Mouse (Mus musculus): Measurements from ENCODE around the gene Ncbp3. TPM values are rescaled to one million over a fixed set of nuclear protein-coding genes. Genes with fewer than 3 reads are reported as not detected.

Gene Ncbp3
- polyA plus RNA-seq, 1 experiment from 2014 or later = 13.8 TPM

DNA sequence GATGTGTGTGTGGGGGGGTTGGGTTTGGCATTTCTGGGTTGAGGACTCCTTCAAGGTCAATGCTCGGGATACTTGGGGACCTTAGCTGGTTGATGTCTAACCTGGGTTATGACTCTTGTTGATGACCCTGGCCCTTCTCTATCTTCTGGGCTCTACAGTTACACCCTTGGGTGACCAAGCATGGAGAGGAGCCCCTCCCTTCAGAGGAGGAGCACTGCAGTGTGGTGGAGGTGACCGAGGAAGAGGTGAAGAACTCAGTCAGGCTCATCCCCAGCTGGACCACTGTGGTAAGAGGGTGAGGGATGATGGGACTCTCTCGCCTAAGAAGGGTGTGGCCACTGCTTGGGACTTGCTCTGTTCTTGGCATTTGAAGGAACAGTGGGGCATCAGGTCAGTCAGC lies 9.9 kb upstream of the Ncbp3 start:
- Histone ChIP-seq H3K27ac (replicated peaks; ENCODE audit: low read depth, low read length) (no peak overlapping the region), H3K36me3 (ENCODE audit: control insufficient read depth, insufficient read depth, low read length) (no peaks in the 10 kb centered on the region; the same call in 1 of the 2 replicates), H3K4me3 (ENCODE audit: low read depth, low read length) (no peak overlapping the region), H3K27me3 (ENCODE audit: control insufficient read depth, insufficient read depth, low read length) (no peaks in the 10 kb centered on the region), H3K9ac (ENCODE audit: low read length) (no peak overlapping the region), H3K9me3 (ENCODE audit: control insufficient read depth, low read length) (no peaks in the 10 kb centered on the region), H3K4me2 (ENCODE audit: low read depth, severe bottlenecking) (no peak overlapping the region), H3K4me1 (ENCODE audit: control insufficient read depth, insufficient read depth, low read length) (no peaks in the 10 kb centered on the region)
- 94% methylated on average over 3 of the region's 3 CpGs for WGBS
- ATAC-seq (ENCODE audit: insufficient number of reproducible peaks, low FRiP score, low TSS enrichment, low read depth) (no peak), DNase-seq (ENCODE audit: low spot score) (no peak)

DNA sequence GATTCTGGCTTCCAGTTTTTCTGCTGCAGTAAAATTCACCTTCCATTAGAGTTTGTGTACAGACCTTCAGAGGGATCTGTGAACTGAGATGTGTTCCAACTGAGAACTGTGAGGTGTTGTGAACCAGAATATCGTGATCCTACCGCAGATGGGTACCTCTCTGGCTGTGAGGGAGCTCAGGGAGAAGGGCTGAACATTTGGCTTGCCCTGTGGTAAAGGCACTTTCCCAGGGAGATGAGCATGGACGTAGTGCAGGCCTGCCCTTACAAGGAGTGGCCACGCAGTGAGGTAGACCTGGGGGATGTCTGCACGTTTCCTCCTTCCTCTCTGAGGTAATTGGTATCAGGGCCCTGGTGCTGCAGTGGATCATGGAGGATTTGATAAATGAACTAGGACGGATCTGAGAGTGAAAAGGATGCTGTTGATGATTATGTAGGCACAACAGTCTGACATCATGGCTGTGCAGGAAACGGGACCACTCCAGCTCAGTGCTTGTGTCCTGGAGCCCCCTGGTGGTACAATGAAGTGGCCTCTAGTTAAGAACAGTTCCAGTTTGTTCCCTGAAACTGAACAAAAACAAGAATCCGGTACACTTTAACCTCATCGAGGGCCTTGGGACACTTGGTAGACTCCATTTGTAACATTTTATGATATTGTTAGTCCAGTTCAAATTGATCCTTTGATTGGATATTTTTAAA lies 8.3 kb upstream of the Ncbp3 start:
- Histone ChIP-seq H3K27me3 (ENCODE audit: control insufficient read depth, insufficient read depth, low read length) (no peaks in the 10 kb centered on the region), H3K4me1 (ENCODE audit: control insufficient read depth, insufficient read depth, low read length) (no peaks in the 10 kb centered on the region), H3K27ac (replicated peaks; ENCODE audit: low read depth, low read length) (no peak overlapping the region), H3K4me3 (ENCODE audit: low read depth, low read length) (no peak overlapping the region), H3K9me3 (ENCODE audit: control insufficient read depth, low read length) (no peaks in the 10 kb centered on the region), H3K36me3 (ENCODE audit: control insufficient read depth, insufficient read depth, low read length) (no peaks in the 10 kb centered on the region; the same call in 1 of the 2 replicates), H3K9ac (ENCODE audit: low read length) (no peak overlapping the region), H3K4me2 (ENCODE audit: low read depth, severe bottlenecking) (no peak overlapping the region)
- DNase-seq (ENCODE audit: low spot score) (peak; percentile 71), ATAC-seq (ENCODE audit: insufficient number of reproducible peaks, low FRiP score, low TSS enrichment, low read depth) (no peak)
- 63% methylated on average over 9 of the region's 9 CpGs for WGBS

DNA sequence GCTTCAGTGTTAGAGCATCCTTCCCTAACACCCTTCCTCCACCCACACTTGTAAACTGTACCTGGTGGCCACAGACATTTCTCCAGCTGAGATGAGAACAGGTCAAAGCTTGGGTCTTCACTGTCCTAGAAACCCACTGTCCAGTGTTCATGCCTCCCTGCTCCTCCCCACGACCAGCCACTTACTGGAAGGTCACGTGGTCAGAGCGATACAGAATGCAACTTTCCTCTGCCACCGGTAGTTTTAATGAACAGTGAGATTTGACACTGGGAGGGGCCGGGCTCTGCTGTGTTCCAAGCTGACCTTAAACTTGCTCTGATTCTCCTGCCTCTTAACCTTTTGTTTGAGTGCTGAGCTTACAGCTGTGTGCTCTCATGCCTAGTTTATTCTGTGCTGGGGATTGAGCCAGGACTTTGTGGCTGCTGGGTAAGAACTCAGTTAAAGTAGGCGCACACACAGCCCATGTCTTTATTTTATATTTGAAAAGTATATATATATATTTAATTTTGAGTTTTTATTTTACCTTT lies 3.3 kb upstream of the Ncbp3 start:
- no peak for ATAC-seq (ENCODE audit: insufficient number of reproducible peaks, low FRiP score, low TSS enrichment, low read depth)
- Histone ChIP-seq H3K9me3 (ENCODE audit: control insufficient read depth, low read length) (no peaks in the 10 kb centered on the region), H3K4me3 (ENCODE audit: low read depth, low read length) (no peak overlapping the region), H3K27ac (replicated peaks; ENCODE audit: low read depth, low read length) (no peak overlapping the region), H3K9ac (ENCODE audit: low read length) (no peak overlapping the region), H3K4me1 (ENCODE audit: control insufficient read depth, insufficient read depth, low read length) (0 out of 2 replicates have a peak, but pooled peaks cover 4% of the 10 kb centered on the region), H3K27me3 (ENCODE audit: control insufficient read depth, insufficient read depth, low read length) (no peaks in the 10 kb centered on the region), H3K36me3 (ENCODE audit: control insufficient read depth, insufficient read depth, low read length) (no peaks in the 10 kb centered on the region), H3K4me2 (ENCODE audit: low read depth, severe bottlenecking) (no peak overlapping the region)
- no peak for DNase-seq (ENCODE audit: low spot score)
- 51% methylated on average over 6 of the region's 6 CpGs for WGBS

DNA sequence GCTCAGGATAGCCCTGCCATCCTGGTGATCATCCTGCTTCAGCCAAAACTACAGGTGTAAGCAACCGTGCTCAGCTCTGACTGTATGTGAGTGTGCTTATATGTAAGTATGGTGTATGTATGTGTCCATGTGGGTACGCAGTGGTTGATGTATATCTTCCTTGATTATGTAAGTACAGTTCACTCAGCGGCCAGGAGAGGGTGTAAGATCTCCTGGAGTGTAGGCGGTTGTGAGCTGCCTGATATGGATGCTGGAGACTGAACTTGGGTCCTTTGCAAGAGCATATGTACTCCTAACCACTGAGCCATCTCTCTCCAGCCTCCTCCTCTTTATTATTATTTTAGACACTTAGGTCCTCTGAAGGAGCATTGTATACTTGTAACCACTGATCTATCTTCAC lies 2.8 kb upstream of the Ncbp3 start:
- Histone ChIP-seq H3K36me3 (ENCODE audit: control insufficient read depth, insufficient read depth, low read length) (no peaks in the 10 kb centered on the region), H3K9ac (ENCODE audit: low read length) (no peak overlapping the region), H3K27ac (replicated peaks; ENCODE audit: low read depth, low read length) (no peak overlapping the region), H3K4me2 (ENCODE audit: low read depth, severe bottlenecking) (no peak overlapping the region), H3K27me3 (ENCODE audit: control insufficient read depth, insufficient read depth, low read length) (no peaks in the 10 kb centered on the region), H3K4me3 (ENCODE audit: low read depth, low read length) (no peak overlapping the region), H3K4me1 (ENCODE audit: control insufficient read depth, insufficient read depth, low read length) (0 out of 2 replicates have a peak, but pooled peaks cover 4% of the 10 kb centered on the region), H3K9me3 (ENCODE audit: control insufficient read depth, low read length) (no peaks in the 10 kb centered on the region)
- ATAC-seq (ENCODE audit: insufficient number of reproducible peaks, low FRiP score, low TSS enrichment, low read depth) (no peak), DNase-seq (ENCODE audit: low spot score) (no peak)
- 78% methylated on average over 4 of the region's 4 CpGs for WGBS

DNA sequence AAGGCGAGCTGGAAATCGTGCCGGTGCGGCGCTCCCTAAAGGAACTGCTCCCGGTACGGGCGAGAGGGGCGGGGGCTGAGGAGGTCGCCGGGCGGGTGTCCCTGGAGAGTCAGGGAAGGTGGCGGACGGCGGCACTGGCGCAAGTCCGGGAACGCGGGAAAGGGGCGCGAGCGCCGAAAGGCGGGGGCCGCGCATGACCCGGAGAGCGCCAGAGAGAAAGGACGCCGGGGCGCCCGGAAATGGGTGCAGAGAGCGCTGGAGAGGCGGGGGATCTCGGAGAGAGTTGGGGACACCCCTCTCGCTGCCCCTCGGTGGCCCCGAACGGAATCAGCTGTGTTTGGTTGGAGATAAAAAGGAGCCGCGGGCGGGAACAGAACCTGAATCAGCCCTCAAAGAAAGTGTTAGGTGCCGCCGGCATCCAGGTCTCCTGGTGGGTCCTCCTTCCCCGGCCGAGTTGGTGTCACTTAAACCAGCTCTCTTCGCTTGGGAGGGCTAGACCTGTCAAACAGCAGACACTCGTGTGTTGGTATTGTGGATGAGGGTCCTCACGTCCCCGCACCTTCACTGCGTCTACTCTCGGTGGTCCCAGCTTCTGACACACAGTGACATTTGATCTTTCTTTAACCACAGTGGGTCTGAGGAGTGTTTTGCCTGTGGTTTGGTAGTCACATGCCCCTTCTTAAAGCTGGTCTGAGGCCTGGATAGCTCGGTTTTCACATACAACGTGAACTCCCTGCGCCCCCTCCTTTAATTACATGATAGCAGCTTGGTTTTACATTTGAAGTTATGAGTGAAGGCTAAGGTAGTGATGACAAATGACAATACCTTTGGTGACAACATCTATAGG lies 670 bp downstream of the Ncbp3 start:
- 0 out of 2 replicates have a peak overlapping the region, but pooled peaks have one; percentile 32 for H3K27ac ChIP-seq (replicated peaks; ENCODE audit: low read depth, low read length)
- H3K36me3 ChIP-seq (ENCODE audit: control insufficient read depth, insufficient read depth, low read length) = peaks cover 5% of the 10 kb centered on the region; the same call in 1 of the 2 replicates
- DNase-seq (ENCODE audit: low spot score) = peak; percentile 58
- no peaks in the 10 kb centered on the region for H3K27me3 ChIP-seq (ENCODE audit: control insufficient read depth, insufficient read depth, low read length)
- peak overlapping the region; percentile 87 for H3K9ac ChIP-seq (ENCODE audit: low read length)
- WGBS = 1% methylated on average over 50 of the region's 55 CpGs
- H3K4me2 ChIP-seq (ENCODE audit: low read depth, severe bottlenecking) = peak overlapping the region; percentile 72
- peak; percentile 62; the same call in 1 of the 2 replicates for ATAC-seq (ENCODE audit: insufficient number of reproducible peaks, low FRiP score, low TSS enrichment, low read depth)
- H3K4me1 ChIP-seq (ENCODE audit: control insufficient read depth, insufficient read depth, low read length) = 0 out of 2 replicates have a peak, but pooled peaks cover 4% of the 10 kb centered on the region
- no peaks in the 10 kb centered on the region for H3K9me3 ChIP-seq (ENCODE audit: control insufficient read depth, low read length)
- peak overlapping the region; percentile 82 for H3K4me3 ChIP-seq (ENCODE audit: low read depth, low read length)

DNA sequence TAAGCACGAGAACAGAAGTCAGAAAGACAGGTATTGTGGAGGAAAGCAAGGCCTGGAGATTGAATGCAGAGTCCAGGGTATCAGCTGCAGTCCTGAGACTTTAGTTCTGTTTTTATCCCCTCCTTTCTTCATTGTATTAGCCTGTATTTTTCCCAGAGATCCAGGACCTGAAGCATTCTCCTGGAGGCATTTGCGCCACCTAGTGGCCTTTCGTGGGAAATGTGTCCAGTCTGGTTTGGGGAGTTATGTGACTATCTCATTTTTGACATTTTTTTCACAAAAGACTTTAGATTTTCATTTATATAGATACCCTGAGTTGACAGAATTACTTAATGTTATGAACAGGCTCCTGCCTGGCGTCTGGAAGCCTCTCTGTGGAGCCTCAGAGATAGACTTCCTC lies 1.8 kb downstream of the Ncbp3 start:
- Histone ChIP-seq H3K27ac (replicated peaks; ENCODE audit: low read depth, low read length) (no peak overlapping the region), H3K27me3 (ENCODE audit: control insufficient read depth, insufficient read depth, low read length) (no peaks in the 10 kb centered on the region), H3K4me3 (ENCODE audit: low read depth, low read length) (peak overlapping the region; percentile 82; the same call in 1 of the 2 replicates), H3K36me3 (ENCODE audit: control insufficient read depth, insufficient read depth, low read length) (peaks cover 5% of the 10 kb centered on the region; the same call in 1 of the 2 replicates), H3K9me3 (ENCODE audit: control insufficient read depth, low read length) (no peaks in the 10 kb centered on the region), H3K4me2 (ENCODE audit: low read depth, severe bottlenecking) (peak overlapping the region; percentile 72; the same call in 1 of the 2 replicates), H3K4me1 (ENCODE audit: control insufficient read depth, insufficient read depth, low read length) (0 out of 2 replicates have a peak, but pooled peaks cover 4% of the 10 kb centered on the region), H3K9ac (ENCODE audit: low read length) (no peak overlapping the region)
- DNase-seq (ENCODE audit: low spot score) (peak; percentile 89), ATAC-seq (ENCODE audit: insufficient number of reproducible peaks, low FRiP score, low TSS enrichment, low read depth) (no peak)
- 7% methylated on average over 4 of the region's 4 CpGs for WGBS

DNA sequence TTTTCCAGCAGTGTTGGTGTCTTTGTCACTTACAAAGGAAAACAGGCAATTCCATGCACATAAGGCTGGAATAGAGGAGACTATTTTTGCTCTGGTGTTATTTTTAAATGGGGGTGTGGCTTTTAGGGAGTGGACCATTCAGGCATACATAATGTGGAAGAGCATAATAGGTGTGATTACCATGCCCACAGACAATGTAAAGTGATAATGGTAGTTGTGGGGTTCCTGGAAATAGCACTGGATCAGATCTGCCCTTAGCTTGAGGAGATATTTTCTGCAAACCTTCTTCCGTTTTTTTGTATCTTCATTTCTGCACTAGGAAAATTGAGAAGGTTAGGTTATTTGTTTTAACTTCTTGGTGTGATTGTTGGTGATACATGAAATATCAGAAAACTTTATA lies 5.2 kb downstream of the Ncbp3 start:
- H3K9ac ChIP-seq (ENCODE audit: low read length) = no peak overlapping the region
- H3K27ac ChIP-seq (replicated peaks; ENCODE audit: low read depth, low read length) = no peak overlapping the region
- H3K27me3 ChIP-seq (ENCODE audit: control insufficient read depth, insufficient read depth, low read length) = no peaks in the 10 kb centered on the region
- WGBS = 90% methylated on average over 1 of the region's 1 CpGs
- ATAC-seq (ENCODE audit: insufficient number of reproducible peaks, low FRiP score, low TSS enrichment, low read depth) (no peak), DNase-seq (ENCODE audit: low spot score) (no peak)
- H3K4me2 ChIP-seq (ENCODE audit: low read depth, severe bottlenecking) = no peak overlapping the region
- 0 out of 2 replicates have a peak, but pooled peaks cover 4% of the 10 kb centered on the region for H3K4me1 ChIP-seq (ENCODE audit: control insufficient read depth, insufficient read depth, low read length)
- H3K36me3 ChIP-seq (ENCODE audit: control insufficient read depth, insufficient read depth, low read length) = peaks cover 5% of the 10 kb centered on the region; the same call in 1 of the 2 replicates
- H3K4me3 ChIP-seq (ENCODE audit: low read depth, low read length) = no peak overlapping the region
- H3K9me3 ChIP-seq (ENCODE audit: control insufficient read depth, low read length) = no peaks in the 10 kb centered on the region

DNA sequence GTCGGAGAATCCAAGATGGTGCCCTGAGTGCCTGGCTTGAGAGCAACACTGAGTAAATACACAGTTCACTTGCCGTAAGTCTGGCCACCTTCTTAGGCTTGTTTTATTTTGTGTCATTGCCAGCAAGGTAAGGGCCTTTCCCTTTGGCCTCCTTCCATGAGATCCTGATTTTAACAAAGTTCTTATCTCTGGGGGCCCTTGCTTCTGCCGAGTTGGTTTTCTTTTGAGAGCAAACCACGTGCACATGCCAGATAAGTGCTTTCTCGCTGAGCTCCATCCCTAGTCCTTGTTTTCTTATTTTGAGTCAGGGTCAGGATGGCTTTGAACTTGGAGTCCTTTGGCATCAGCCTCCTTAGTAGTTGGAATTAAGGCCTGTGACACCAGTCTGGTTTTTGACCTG lies 10.1 kb downstream of the Ncbp3 start:
- Histone ChIP-seq H3K36me3 (ENCODE audit: control insufficient read depth, insufficient read depth, low read length) (peaks cover 3% of the 10 kb centered on the region; the same call in 1 of the 2 replicates), H3K4me2 (ENCODE audit: low read depth, severe bottlenecking) (no peak overlapping the region), H3K9ac (ENCODE audit: low read length) (no peak overlapping the region), H3K4me1 (ENCODE audit: control insufficient read depth, insufficient read depth, low read length) (no peaks in the 10 kb centered on the region), H3K9me3 (ENCODE audit: control insufficient read depth, low read length) (no peaks in the 10 kb centered on the region), H3K27ac (replicated peaks; ENCODE audit: low read depth, low read length) (no peak overlapping the region), H3K27me3 (ENCODE audit: control insufficient read depth, insufficient read depth, low read length) (no peaks in the 10 kb centered on the region), H3K4me3 (ENCODE audit: low read depth, low read length) (no peak overlapping the region)
- DNase-seq (ENCODE audit: low spot score) (no peak), ATAC-seq (ENCODE audit: insufficient number of reproducible peaks, low FRiP score, low TSS enrichment, low read depth) (no peak)
- 90% methylated on average over 5 of the region's 5 CpGs for WGBS

Measured in limb, embryonic 11.5 days (tissue).